Mouse (Mus musculus) brain, embryonic 14.5 days (tissue): ENCODE measurements around the gene Pdpr. TPM values are rescaled to one million over a fixed set of nuclear protein-coding genes. Genes with fewer than 3 reads are reported as not detected.

Experiments
- DNase-seq: peaks from one replicate; pipeline ENCODE4 v3.0.0-alpha.2; 2011; ENCODE audit warnings: low read depth
- CTCF ChIP-seq: fragments of 200-500 bp; IDR thresholded peaks from 2 replicates; pipeline ENCODE4 v1.5.1; 2012; ENCODE audit warnings: inconsistent platforms, mild to moderate bottlenecking, moderate library complexity, borderline replicate concordance; ENCODE audit not compliant: insufficient read depth, insufficient read length; ENCODE audit errors: extremely low read depth
- POLR2A ChIP-seq: fragments of 200-500 bp; IDR thresholded peaks from 2 replicates; pipeline ENCODE4 v1.6.1; 2012; ENCODE audit warnings: mild to moderate bottlenecking, inconsistent platforms, borderline replicate concordance; ENCODE audit not compliant: poor library complexity, insufficient read depth, insufficient read length, severe bottlenecking; ENCODE audit errors: extremely low read depth
- polyA plus RNA-seq: library from polyadenylated mRNA; depleted of rRNA; stranded (reverse); fragments of >200 nt; gene quantifications from 2 replicates; pipeline ENCODE4 v1.2.3, GENCODE M21; 2012; rRNA removed

The Pdpr gene
- 10.9 and 14.3 TPM in 2 replicates for polyA plus RNA-seq

DNA sequence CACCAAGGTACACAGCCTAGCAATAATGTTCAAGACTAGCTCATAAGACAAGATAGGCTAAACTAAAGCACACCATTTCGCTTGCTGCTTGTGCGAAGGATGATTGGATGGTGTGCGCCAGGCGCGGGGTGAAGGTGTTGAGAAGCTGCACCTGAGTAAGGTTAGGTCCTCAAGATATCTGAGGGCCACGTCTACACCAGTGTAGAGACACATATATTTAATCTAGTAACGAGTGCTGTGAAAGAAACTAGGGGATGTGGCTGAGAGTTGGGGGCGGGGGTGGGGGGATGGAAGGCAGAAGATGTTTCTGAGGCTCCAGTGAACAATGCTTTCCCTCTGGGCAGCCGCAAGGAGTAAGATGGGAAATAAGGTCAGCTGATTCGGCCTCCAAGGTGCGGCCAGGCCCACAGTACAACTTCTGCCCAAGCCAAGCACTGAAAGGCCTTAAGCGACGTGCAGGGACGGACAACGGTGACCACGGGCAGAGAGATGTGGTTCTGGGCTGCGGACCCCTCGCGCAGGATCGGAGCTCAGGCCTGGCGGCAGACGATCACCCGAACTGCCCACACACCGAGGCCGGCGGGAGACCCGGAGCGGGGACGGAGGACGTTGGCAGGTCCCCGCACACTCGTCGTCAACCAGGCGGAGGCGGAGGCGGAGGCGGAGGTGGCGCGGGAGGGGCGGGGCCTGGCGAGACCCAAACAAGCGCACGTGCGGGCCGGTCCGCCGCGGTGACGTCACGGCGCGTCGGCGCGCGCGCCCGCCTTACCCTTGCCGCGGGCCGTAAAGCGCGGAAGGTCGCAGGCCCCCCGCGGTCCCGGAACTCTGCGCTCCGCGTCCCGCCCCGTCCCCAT lies at the start of gene Pdpr:
Pdpr (plus strand) TSS at position 766 of the 854 bp plus-strand sequence.
- TF ChIP-seq CTCF: no peak
- 0 out of 2 replicates have a peak, but pooled peaks have one; percentile 16 for TF ChIP-seq POLR2A
- DNase-seq: peak; percentile 95

DNA sequence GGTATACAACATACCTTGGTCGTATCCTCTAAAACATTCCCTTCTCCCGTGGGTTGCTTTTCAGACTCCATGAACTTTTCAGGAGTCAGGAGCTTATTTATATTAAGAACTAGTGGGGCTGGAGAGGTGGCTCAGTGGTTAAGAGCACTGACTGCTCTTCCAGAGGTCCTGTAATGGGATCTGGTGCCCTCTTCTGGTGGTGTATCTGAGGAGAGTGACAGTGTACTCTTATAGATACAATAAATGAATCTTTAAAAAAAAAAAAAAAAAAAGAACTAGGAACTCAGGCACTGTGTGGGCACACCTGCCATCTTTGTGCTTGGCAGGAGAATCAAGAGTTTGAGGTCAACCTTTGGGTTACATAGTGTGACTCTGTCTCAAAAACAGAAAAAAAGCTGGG lies 45.7 kb upstream of the Pdpr start:
- no peak for TF ChIP-seq POLR2A
- no peak for TF ChIP-seq CTCF

DNA sequence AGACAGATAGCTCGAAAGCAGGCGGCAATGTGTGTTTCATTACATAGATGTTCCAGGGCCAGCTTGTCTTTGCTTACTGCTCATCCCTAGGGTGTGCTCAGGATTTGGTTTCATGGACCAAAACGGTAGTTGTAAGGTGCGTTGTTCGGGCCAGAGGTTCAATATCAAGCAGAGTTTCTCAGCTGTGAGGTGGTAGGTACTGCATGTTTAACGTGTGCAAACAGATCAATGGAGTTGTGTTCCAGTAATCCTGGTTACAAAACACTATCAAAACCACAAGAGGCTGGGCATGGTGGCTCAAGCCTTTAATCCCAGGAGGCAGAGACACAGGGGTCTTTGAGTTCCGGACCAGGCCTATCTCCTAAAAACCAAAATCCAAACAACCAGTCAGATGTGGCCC lies 45.3 kb upstream of the Pdpr start:
- no peak for TF ChIP-seq CTCF
- TF ChIP-seq POLR2A: no peak
- no peak for DNase-seq

More for the DNA sequence above, 45.7 kb upstream of the Pdpr start:
- no peak for DNase-seq

DNA sequence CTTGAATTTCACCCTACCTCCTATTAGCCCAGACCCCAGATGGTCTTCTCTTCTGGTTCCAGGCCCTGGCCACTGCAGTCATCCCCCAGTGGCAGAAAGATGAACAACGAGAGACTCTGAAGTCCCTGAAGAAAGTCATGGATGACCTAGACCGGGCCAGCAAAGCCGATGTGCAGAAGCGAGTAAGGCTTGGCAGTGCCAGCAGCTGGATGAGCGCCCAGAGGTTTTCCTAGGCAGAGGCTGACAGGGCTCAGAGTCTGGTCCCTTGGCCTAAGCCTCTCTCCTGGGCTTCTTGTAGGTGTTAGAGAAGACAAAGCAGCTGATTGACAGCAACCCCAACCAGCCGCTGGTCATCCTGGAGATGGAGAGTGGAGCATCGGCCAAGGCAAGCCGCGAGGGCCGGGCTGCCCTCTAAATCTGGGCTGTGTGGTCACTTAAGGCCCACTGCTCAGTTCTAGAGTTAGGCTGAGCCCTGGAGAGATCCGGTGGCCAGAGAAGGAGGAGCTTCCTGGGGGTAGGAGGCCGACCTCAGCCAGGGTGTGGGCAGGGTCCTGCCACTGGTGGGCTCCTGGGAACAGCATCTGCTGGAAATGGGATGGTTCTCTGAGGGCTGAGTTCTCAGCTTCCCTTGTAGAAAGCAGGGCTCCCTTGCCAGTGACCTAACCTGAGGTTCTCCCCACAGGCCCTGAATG lies 40.5 kb upstream of the Pdpr start:
- TF ChIP-seq POLR2A: no peak
- no peak for TF ChIP-seq CTCF
- DNase-seq: no peak

DNA sequence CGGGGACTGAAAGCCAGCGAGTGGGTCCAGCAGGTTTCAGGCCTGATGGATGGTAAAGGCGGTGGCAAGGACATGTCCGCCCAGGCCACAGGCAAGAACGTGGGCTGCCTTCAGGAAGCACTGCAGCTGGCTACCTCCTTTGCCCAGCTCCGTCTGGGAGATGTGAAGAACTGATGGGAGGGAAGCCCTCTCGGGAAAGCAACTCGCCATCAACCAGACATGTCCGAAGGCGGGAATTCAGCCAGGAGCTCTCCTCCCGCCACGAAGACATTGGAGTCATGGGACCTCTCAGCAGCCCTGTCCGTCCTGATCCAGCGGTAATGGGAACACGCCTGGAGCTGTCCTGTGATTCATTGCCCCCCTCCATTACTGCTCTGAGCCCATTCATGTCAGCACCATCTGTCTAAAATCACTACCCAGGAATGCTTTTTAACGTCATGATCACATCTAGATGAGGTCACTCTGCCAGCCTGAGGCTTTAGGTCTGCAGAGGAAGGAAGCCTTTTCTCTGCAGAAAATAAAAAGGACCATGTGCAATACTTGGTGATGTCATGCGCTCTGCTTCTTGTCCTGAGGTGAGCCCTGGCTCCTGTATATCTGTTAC lies 39.3 kb upstream of the Pdpr start:
- no peak for DNase-seq
- no peak for TF ChIP-seq CTCF
- no peak for TF ChIP-seq POLR2A

DNA sequence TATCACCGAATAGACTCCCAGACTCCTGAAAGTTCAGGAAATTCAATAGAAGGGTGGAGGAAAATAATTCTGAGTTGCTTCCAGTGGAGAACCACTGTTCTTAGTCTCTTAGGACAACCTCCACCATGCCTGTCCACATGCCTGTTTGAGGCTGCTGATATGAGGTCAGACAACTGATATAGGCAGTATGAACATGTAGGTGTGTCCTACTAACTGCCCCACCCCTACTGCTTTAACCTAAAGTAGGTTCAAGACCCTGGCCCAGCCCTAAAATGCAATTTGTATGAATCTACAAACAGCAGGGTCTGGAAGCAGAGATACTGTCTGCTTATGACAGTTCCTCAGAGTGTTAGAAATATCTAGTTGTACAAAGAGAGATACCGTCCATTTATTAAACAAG lies 38.8 kb upstream of the Pdpr start:
- no peak for TF ChIP-seq POLR2A
- TF ChIP-seq CTCF: no peak

DNA sequence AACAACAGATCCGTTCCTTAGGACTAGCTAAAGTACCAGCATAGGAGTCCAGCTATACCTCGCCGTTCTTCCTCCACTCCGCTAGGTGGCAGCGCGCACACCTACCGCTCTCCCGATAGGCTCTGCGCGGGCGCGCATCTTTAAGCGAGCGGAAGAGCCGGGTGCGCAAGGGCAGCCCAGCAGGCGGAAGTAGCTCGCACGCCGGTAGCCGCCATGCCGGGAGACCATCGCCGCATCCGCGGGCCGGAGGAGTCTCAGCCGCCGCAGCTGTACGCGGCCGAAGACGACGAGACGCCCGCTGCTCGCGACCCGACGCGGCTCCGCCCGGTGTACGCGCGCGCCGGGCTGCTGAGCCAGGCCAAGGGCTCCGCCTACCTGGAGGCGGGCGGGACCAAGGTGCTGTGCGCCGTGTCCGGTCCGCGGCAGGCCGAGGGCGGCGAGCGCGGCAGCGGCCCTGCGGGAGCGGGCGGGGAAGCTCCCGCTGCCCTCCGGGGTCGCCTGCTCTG lies 38.2 kb upstream of the Pdpr start, which contains the start of gene Exosc6:
Exosc6 (plus strand) TSS at position 182 of the 506 bp plus-strand sequence.
- peak; percentile 98 for DNase-seq
- TF ChIP-seq POLR2A: 0 out of 2 replicates have a peak, but pooled peaks have one; percentile 32
- peak; percentile 93 for TF ChIP-seq CTCF

More for the DNA sequence above, 38.8 kb upstream of the Pdpr start:
- DNase-seq: no peak

DNA sequence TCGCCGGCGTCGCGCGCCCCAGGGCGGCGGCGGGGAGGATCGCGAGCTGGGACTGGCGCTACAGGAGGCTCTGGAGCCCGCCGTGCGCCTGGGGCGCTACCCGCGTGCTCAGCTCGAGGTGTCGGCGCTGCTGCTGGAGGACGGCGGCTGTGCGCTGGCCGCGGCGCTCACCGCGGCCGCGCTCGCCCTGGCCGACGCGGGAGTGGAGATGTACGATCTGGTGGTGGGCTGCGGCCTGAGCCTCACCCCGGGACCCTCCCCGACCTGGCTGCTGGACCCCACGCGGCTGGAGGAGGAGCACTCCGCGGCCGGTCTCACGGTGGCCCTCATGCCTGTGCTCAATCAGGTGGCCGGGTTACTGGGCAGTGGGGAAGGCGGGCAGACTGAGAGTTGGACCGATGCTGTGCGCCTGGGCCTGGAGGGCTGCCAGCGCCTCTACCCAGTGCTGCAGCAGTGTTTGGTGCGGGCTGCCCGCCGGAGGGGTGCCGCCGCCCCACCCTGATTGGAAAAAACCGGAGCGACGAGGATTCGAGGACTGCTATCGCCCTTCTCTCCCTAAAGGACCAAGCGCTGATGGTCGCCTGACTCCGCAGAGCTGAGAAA lies 37.6 kb upstream of the Pdpr start:
- DNase-seq: peak; percentile 12

DNA sequence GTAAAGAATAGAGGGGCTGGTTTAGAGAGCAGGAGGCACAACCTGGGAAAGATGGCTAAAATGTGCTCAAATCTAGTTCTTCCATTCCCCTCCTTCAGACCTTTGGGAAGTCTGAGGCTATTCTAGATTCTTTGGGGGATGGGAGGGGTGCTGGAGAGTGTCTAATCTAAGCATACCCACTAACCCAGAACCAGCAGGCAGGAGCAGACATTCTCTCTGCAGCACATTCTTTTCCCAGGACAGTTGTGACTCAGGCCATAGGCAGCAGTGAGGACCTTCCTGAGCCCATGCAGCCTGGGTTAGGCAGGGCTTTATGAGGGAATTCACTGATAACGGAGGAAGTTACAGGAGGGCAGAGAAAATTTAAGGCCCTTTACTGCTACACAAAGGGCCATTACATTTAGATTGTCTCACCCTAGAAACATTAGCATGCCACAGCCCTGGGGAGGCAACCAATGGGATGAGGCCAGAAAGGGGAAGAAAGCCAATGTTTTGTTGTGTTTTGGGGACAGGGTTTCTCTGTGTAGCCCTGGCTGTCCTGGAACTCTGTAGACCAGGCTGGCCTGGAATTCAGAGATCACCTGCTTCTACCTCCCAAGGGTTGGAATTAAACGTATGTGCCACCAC lies 35.4 kb upstream of the Pdpr start:
- no peak for DNase-seq
- TF ChIP-seq POLR2A (no peak), CTCF (no peak)

More for the DNA sequence above, 37.6 kb upstream of the Pdpr start:
- TF ChIP-seq POLR2A (no peak), CTCF (no peak)

DNA sequence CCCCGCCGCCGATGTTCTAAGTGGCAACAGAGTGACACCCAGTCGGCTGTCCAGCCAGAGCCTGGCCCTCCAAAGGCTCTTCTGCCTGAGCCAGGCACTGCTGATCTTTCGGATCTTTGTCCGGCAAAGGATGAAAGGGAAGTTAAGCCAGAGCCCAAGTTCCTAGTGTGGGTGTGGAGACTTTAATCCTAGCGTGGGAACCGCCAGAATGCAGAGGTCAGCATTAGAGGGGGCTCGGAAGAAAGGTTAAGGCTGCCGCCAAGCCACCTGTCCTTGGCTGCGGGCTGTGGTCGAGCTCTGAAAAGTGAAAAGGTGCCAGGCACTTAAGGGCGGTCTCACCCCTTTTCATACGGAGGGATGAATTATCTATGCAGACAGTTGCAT lies 32.8 kb upstream of the Pdpr start:
- DNase-seq: no peak
- no peak for TF ChIP-seq POLR2A
- no peak for TF ChIP-seq CTCF
